In the genomic region with DNA sequence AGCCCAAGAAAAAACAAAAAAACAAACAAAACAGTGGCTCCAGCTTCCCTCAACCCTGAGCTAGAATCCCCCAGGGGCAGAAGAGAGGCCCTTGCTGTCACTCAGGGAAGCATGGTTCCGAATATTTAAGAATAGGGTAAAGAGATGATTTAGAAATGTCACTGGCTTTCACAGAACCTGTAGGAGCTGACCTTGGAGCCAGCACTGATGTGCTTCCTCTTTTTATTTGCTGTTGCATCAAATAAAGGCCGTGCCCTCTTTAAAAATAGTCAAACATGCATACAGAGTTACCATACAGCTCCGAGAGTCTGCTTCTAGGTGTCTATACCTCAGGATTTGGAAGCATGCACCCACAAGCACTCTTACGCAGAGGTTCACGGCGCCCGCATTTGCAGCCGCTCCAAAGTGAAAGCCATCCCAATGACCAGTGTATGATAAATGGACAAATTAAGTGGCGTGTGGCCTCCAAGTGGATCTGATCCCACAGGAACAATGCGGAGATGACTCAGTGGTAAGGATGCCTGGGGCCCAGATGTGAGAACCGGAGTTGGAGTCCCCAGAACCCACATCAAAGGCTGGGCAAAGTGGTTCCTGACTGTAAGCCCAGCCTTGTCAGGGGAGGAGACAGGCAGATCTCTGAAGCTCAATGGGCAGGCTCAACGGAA, we compare ENCODE assay signal across 35 mouse cellular contexts. TPM values are rescaled to one million over a fixed set of nuclear protein-coding genes. Genes with fewer than 3 reads are reported as not detected.
DNase-seq lines count a peak whose midpoint lies in the region; ATAC-seq and TF ChIP-seq lines count a peak whose summit lies in the region.
"Had no signal": no experiment of that assay in that cellular context is flagged by ENCODE, and none has a peak within 500 bp of the region (broad histone marks: within the 10 kb centered on the region; RNA-seq: fewer than 3 reads in every experiment).

No protein-coding gene starts in this region.

- H3K9me3 ChIP-seq in embryonic facial prominence, embryonic 14.5 days (ENCODE audit: control insufficient read depth, low read length): no peaks in the 10 kb centered on the region
- no peaks in the 10 kb centered on the region for H3K9me3 ChIP-seq in embryonic facial prominence, embryonic 10.5 days
- no peaks in the 10 kb centered on the region for H3K9me3 ChIP-seq in forebrain, embryonic 15.5 days
- H3K9me3 ChIP-seq: embryonic facial prominence, embryonic 13.5 days; hindbrain, embryonic 12.5 days; limb, embryonic 13.5 days; liver, embryonic 12.5 days; megakaryocyte, embryonic 14.5 days; midbrain, embryonic 12.5 days had no signal

- no peak for TF ChIP-seq POLR2A in myocyte (IDR thresholded peaks at IDR 0.05; ENCODE audit: insufficient read length, low read depth)

- H3K4me2 ChIP-seq in embryonic facial prominence, embryonic 14.5 days (ENCODE audit: low read depth, low read length): no peak overlapping the region
- peak overlapping the region; percentile 48 for H3K4me2 ChIP-seq in myocyte (ENCODE audit: low read depth)
- H3K4me2 ChIP-seq in forebrain, embryonic 15.5 days (replicated peaks): no peak overlapping the region
- H3K4me2 ChIP-seq: embryonic facial prominence, embryonic 13.5 days; heart, embryonic 11.5 days; hindbrain, embryonic 12.5 days; limb, embryonic 13.5 days; liver, embryonic 12.5 days; midbrain, embryonic 12.5 days had no signal

- no peak overlapping the region for H3K9ac ChIP-seq in embryonic facial prominence, embryonic 14.5 days (ENCODE audit: low read depth, low read length)
- no peak overlapping the region for H3K9ac ChIP-seq in forebrain, embryonic 15.5 days (replicated peaks)
- H3K9ac ChIP-seq: embryonic facial prominence, embryonic 13.5 days; forebrain, postnatal 0 days; hindbrain, embryonic 12.5 days; limb, embryonic 13.5 days; liver, embryonic 12.5 days; liver, postnatal 0 days; midbrain, embryonic 12.5 days had no signal

- no peaks in the 10 kb centered on the region for H3K27me3 ChIP-seq in embryonic facial prominence, embryonic 14.5 days (replicated peaks; ENCODE audit: control insufficient read depth, insufficient read depth, low read length)
- no peaks in the 10 kb centered on the region for H3K27me3 ChIP-seq in embryonic facial prominence, embryonic 10.5 days (replicated peaks; ENCODE audit: low read depth, poor library complexity, severe bottlenecking)
- peaks cover 6% of the 10 kb centered on the region for H3K27me3 ChIP-seq in myocyte (ENCODE audit: control insufficient read depth, insufficient read depth, insufficient read length)
- H3K27me3 ChIP-seq in forebrain, embryonic 15.5 days: no peaks in the 10 kb centered on the region
- H3K27me3 ChIP-seq: hindbrain, embryonic 12.5 days; limb, embryonic 13.5 days; midbrain, embryonic 12.5 days had no signal

- H3K4me3 ChIP-seq in embryonic facial prominence, embryonic 14.5 days (ENCODE audit: low read depth, low read length): no peak overlapping the region
- no peak overlapping the region for H3K4me3 ChIP-seq in embryonic facial prominence, embryonic 10.5 days
- no peak overlapping the region for H3K4me3 ChIP-seq in myocyte
- no peak overlapping the region for H3K4me3 ChIP-seq in forebrain, embryonic 15.5 days
- H3K4me3 ChIP-seq: embryonic facial prominence, embryonic 13.5 days; erythroblast, embryonic 14.5 days; hindbrain, embryonic 12.5 days; limb, embryonic 13.5 days; liver, embryonic 12.5 days; megakaryocyte, embryonic 14.5 days; midbrain, embryonic 12.5 days had no signal

- H3K36me3 ChIP-seq in embryonic facial prominence, embryonic 14.5 days (ENCODE audit: control insufficient read depth, insufficient read depth, low read length): no peaks in the 10 kb centered on the region
- no peaks in the 10 kb centered on the region for H3K36me3 ChIP-seq in embryonic facial prominence, embryonic 10.5 days (replicated peaks)
- H3K36me3 ChIP-seq in myocyte (ENCODE audit: control insufficient read depth, insufficient read depth): no peaks in the 10 kb centered on the region
- H3K36me3 ChIP-seq in forebrain, embryonic 15.5 days: no peaks in the 10 kb centered on the region
- H3K36me3 ChIP-seq: embryonic facial prominence, embryonic 13.5 days; hindbrain, embryonic 12.5 days; limb, embryonic 13.5 days; liver, embryonic 12.5 days; midbrain, embryonic 12.5 days had no signal

- no peak overlapping the region for H3K27ac ChIP-seq in embryonic facial prominence, embryonic 14.5 days (replicated peaks; ENCODE audit: low read depth, low read length)
- H3K27ac ChIP-seq in embryonic facial prominence, embryonic 10.5 days (replicated peaks): no peak overlapping the region
- no peak overlapping the region for H3K27ac ChIP-seq in forebrain, embryonic 15.5 days (replicated peaks)
- H3K27ac ChIP-seq: embryonic facial prominence, embryonic 13.5 days; hindbrain, embryonic 12.5 days; limb, embryonic 13.5 days; liver, embryonic 12.5 days; midbrain, embryonic 12.5 days had no signal

- WGBS in embryonic facial prominence, embryonic 14.5 days: 72% methylated on average over 12 of the region's 12 CpGs
- 82% methylated on average over 12 of the region's 12 CpGs for WGBS in embryonic facial prominence, embryonic 10.5 days
- WGBS in forebrain, embryonic 15.5 days: 89% methylated on average over 12 of the region's 12 CpGs

- ATAC-seq in embryonic facial prominence, embryonic 14.5 days (ENCODE audit: low read depth): no peak
- ATAC-seq in forebrain, embryonic 15.5 days (replicated peaks): no peak
- ATAC-seq: CD4-positive, CD25-positive, alpha-beta regulatory T cell, adult 4 months; forebrain, postnatal 0 days; liver, embryonic 12.5 days; liver, postnatal 0 days; Patski had no signal

- no peaks in the 10 kb centered on the region for H3K79me2 ChIP-seq in myocyte (ENCODE audit: control insufficient read depth, insufficient read depth)

- H3K4me1 ChIP-seq in embryonic facial prominence, embryonic 14.5 days (ENCODE audit: control insufficient read depth, insufficient read depth, low read length): no peaks in the 10 kb centered on the region
- no peaks in the 10 kb centered on the region for H3K4me1 ChIP-seq in embryonic facial prominence, embryonic 10.5 days
- H3K4me1 ChIP-seq in forebrain, embryonic 15.5 days: no peaks in the 10 kb centered on the region
- H3K4me1 ChIP-seq: embryonic facial prominence, embryonic 13.5 days; hindbrain, embryonic 12.5 days; limb, embryonic 13.5 days; liver, embryonic 12.5 days; midbrain, embryonic 12.5 days had no signal

- H3ac ChIP-seq in myocyte (ENCODE audit: control insufficient read depth, insufficient read length): no peak overlapping the region

- DNase-seq in embryonic facial prominence, embryonic 14.5 days (ENCODE audit: low spot score): peak; percentile 5
- no peak for DNase-seq in embryonic facial prominence, embryonic 10.5 days (ENCODE audit: low spot score)
- peak; percentile 13 for DNase-seq in MEL-GATA-1-ER (ENCODE audit: extremely low read depth, low read depth)
- peak; percentile 35 to 42 for DNase-seq in adrenal gland, postnatal 36 days
- DNase-seq in left cerebral cortex, adult 9 months (ENCODE audit: low spot score in 2 of 2): no peak
- no peak for DNase-seq in urinary bladder, postnatal 36 days (ENCODE audit: low spot score in 2 of 2)
- DNase-seq: cerebellum, adult 11-12 months; cerebellum, adult 9-11 months; embryo, embryonic 11 days; forebrain, postnatal 0 days; gastrocnemius, postnatal 25 days; heart, adult 18-20 months; heart, postnatal 36 days; kidney, adult 11 months; kidney, postnatal 14 days; liver, postnatal 0 days; lung, postnatal 36 days; right cerebral cortex, postnatal 14 days; thymus, postnatal 4 days had no signal

TF ChIP-seq in myocyte, 11 proteins besides CTCF, POLR2A, EP300 and RAD21:
- TF ChIP-seq USF1 (IDR thresholded peaks at IDR 0.05; ENCODE audit: low read depth) (no peak), MAX (IDR thresholded peaks at IDR 0.05; ENCODE audit: low read depth) (no peak), MYOG (IDR thresholded peaks at IDR 0.05; ENCODE audit: control insufficient read depth in 1 of 3, insufficient read depth in 1 of 3, insufficient read length in 2 of 3, low read depth in 2 of 3) (no peak), SRF (IDR thresholded peaks at IDR 0.05; ENCODE audit: control insufficient read depth, insufficient read length, low read depth) (no peak)

RNA-seq across cellular contexts. Expression of a gene that starts 12.0 kb away (rescaled TPM):
- polyA plus RNA-seq in embryonic facial prominence, embryonic 14.5 days (2014; fragmentation: Nextera tagmentation; extraction: Ambion mirVana): 2.6 and 3.3 TPM in 2 replicates
- 0.99 and 1.0 TPM in 2 replicates for polyA plus RNA-seq in embryonic facial prominence, embryonic 10.5 days (2016; fragmentation: Nextera tagmentation; extraction: Ambion mirVana)
- under 1 TPM; 0.20 to 0.23 TPM for total RNA-seq in adrenal gland, postnatal 36 days (2021)
- not detected for polyA plus RNA-seq in myocyte (2012; fragmentation: generic; extraction: Trizol)
- not detected in 2 replicates for polyA plus RNA-seq in forebrain, embryonic 15.5 days (2015; fragmentation: Nextera tagmentation; extraction: Ambion mirVana)
- total RNA-seq: forebrain, postnatal 0 days; layer of hippocampus, postnatal 10 days; left cerebral cortex, adult 18-20 months; left cerebral cortex, postnatal 25 days had no signal
- polyA plus RNA-seq: erythroblast, embryonic 14.5 days; liver, embryonic 12.5 days; liver, postnatal 0 days; midbrain, postnatal 0 days; Patski had no signal

RNA-seq across cellular contexts. Expression of a gene that starts 37.9 kb away (rescaled TPM):
- 1.2 TPM in 2 replicates for polyA plus RNA-seq in embryonic facial prominence, embryonic 14.5 days (2014; fragmentation: Nextera tagmentation; extraction: Ambion mirVana)
- 0.55 and 0.59 TPM in 2 replicates for polyA plus RNA-seq in embryonic facial prominence, embryonic 10.5 days (2016; fragmentation: Nextera tagmentation; extraction: Ambion mirVana)
- total RNA-seq in adrenal gland, postnatal 36 days (2021): 1 to 10 TPM; 2.4 to 2.5 TPM
- not detected for polyA plus RNA-seq in myocyte (2012; fragmentation: generic; extraction: Trizol)
- 0.42 and 0.49 TPM in 2 replicates for polyA plus RNA-seq in forebrain, embryonic 15.5 days (2015; fragmentation: Nextera tagmentation; extraction: Ambion mirVana)
- polyA plus RNA-seq: Patski had no signal

Comparison
In these comparisons a context has a peak if more than half of its experiments do, and no peak if none do; other contexts are left out.
1. DNase-seq: peak in embryonic facial prominence, embryonic 14.5 days (single experiment), MEL-GATA-1-ER (single experiment) and adrenal gland, postnatal 36 days (2 of 2); none in embryonic facial prominence, embryonic 10.5 days (single experiment), left cerebral cortex, adult 9 months (0 of 2) and urinary bladder, postnatal 36 days (0 of 2).